Mouse (Mus musculus) lung, postnatal 0 days (tissue): ENCODE data around the gene Lrif1. TPM values are rescaled to one million over a fixed set of nuclear protein-coding genes. Genes with fewer than 3 reads are reported as not detected.
"Not testable (repeated sequence)": the region's sequence is repeated elsewhere in the genome, so short reads cannot be mapped to it uniquely, and the experiment has no call there.

Source experiments
- ATAC-seq: fragments of 200-750 bp; cut with Nextera tagmentation; 2 replicates; pipeline ENCODE4 v1.8.0; 2017; ENCODE audit warnings: moderate library complexity
- DNase-seq: peaks from one replicate; pipeline ENCODE4 v3.0.0-alpha.2; 2016; ENCODE audit warnings: low spot score
- H3K27ac ChIP-seq: fragments of 300-500 bp; sonication (generic); 2 replicates; pipeline ENCODE4 v1.5.1; 2014; ENCODE audit warnings: antibody characterized with exemption, mild to moderate bottlenecking, low read length, mixed read lengths
- H3K27me3 ChIP-seq: fragments of 300-500 bp; sonication (generic); replicated peaks from 2 replicates; pipeline ENCODE4 v1.6.1; 2014; ENCODE audit warnings: low read length, mixed read lengths; ENCODE audit not compliant: insufficient read depth
- H3K36me3 ChIP-seq: fragments of 300-500 bp; sonication (generic); 2 replicates; pipeline ENCODE4 v1.6.1; 2014; ENCODE audit warnings: low read length, mixed read lengths; ENCODE audit not compliant: insufficient read depth
- H3K4me1 ChIP-seq: fragments of 300-500 bp; sonication (generic); 2 replicates; pipeline ENCODE4 v1.6.1; 2014; ENCODE audit warnings: antibody characterized with exemption, low read depth, low read length, mixed read lengths; ENCODE audit not compliant: insufficient read depth
- H3K4me2 ChIP-seq: fragments of 300-500 bp; sonication (generic); replicated peaks from 2 replicates; pipeline ENCODE4 v1.6.1; 2014; ENCODE audit warnings: low read depth, mild to moderate bottlenecking, low read length, moderate library complexity, mixed read lengths
- H3K4me3 ChIP-seq: fragments of 300-500 bp; sonication (generic); 2 replicates; pipeline ENCODE4 v1.5.1; 2014; ENCODE audit warnings: low read depth, low read length
- H3K9ac ChIP-seq: fragments of 300-500 bp; sonication (generic); replicated peaks from 2 replicates; pipeline ENCODE4 v1.6.1; 2014; ENCODE audit warnings: low read depth, mild to moderate bottlenecking
- H3K9me3 ChIP-seq: fragments of 300-500 bp; sonication (generic); 2 replicates; pipeline ENCODE4 v1.6.1; 2016; ENCODE audit warnings: low read length, mixed read lengths
- CTCF ChIP-seq: IDR thresholded peaks from 2 replicates; pipeline ENCODE4 v1.5.1; 2016; ENCODE audit warnings: antibody characterized with exemption, mild to moderate bottlenecking
- EP300 ChIP-seq: IDR thresholded peaks from 2 replicates; pipeline ENCODE4 v1.6.1; 2016; ENCODE audit warnings: antibody characterized with exemption, mild to moderate bottlenecking, control low read depth
- WGBS: fragments of 180-500 bp; shearing (Covaris S2); extraction: QIAGEN DNeasy Blood & Tissue Kit; methylation state at CpG from one replicate; pipeline ENCODE4 v1.1.7; 2014; 5-methylcytosine and 5-hydroxymethylcytosine counted together
- polyA plus RNA-seq: library from polyadenylated mRNA; unstranded; fragments of >200 nt; fragmentation: Nextera tagmentation; extraction: Ambion mirVana; gene quantifications from 2 replicates; pipeline ENCODE4 v1.2.1, GENCODE M21; 2015

The Lrif1 gene
- 18.8 and 20.6 TPM in 2 replicates for polyA plus RNA-seq

GRCm38 (mm10) chr3:106684830-106685229, at the start of gene Lrif1:
Gene Lrif1 (plus strand): TSS chr3:106684987.
- ATAC-seq (peak; percentile 91), DNase-seq (peak; percentile 87)
- H3K4me1 ChIP-seq: no peaks in the 10 kb centered on the region
- H3K36me3 ChIP-seq: no peaks in the 10 kb centered on the region
- H3K27me3 ChIP-seq: no peaks in the 10 kb centered on the region
- 0% methylated on average over 20 of the region's 20 CpGs for WGBS
- TF ChIP-seq CTCF: no peak
- no peak for TF ChIP-seq EP300
- peak within 1 kb of the TSS; percentile 54 for H3K4me2 ChIP-seq
- peak within 1 kb of the TSS; percentile 35 for H3K4me3 ChIP-seq
- H3K9ac ChIP-seq: no peak within 1 kb of the TSS
- no peak within 1 kb of the TSS for H3K27ac ChIP-seq
- no peaks in the 10 kb centered on the region for H3K9me3 ChIP-seq

- not testable (repeated sequence) for H3K4me3 ChIP-seq, H3K36me3 ChIP-seq, H3K27me3 ChIP-seq, ATAC-seq, H3K9me3 ChIP-seq, H3K4me1 ChIP-seq, H3K27ac ChIP-seq, H3K9ac ChIP-seq, DNase-seq, H3K4me2 ChIP-seq
- WGBS: 70% methylated on average over 14 of the region's 14 CpGs
Observed at GRCm38 (mm10) chr3:106672811-106673210, 12.0 kb upstream of the Lrif1 start.

DNA sequence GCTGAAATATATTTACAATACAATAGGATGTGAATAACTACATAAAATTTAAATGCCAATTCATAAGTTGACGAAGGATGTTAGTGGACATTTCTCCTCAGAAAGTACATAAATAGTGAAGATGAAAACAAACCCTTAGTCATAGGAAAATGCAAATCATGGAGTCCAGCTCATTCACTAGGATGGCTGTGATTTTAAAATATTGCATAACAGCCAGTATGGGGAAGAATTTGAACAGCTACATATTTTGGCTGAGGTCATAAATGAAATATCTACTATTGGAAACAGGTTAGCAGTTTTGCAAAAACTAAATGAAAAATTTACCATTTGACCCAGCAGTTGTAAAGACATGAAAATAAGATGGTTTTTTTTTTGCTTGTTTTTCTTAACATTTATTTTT, 594 bp downstream of the Lrif1 start:
- H3K36me3 ChIP-seq: no peaks in the 10 kb centered on the region
- no peak for TF ChIP-seq CTCF
- no peak for TF ChIP-seq EP300
- H3K27ac ChIP-seq: no peak overlapping the region
- DNase-seq: peak; percentile 7
- no peak for ATAC-seq
- 27% methylated on average over 1 of the region's 1 CpGs for WGBS
- no peak overlapping the region for H3K9ac ChIP-seq
- no peaks in the 10 kb centered on the region for H3K4me1 ChIP-seq
- H3K4me3 ChIP-seq: peak overlapping the region; percentile 35
- peak overlapping the region; percentile 54 for H3K4me2 ChIP-seq
- no peaks in the 10 kb centered on the region for H3K9me3 ChIP-seq
- H3K27me3 ChIP-seq: no peaks in the 10 kb centered on the region

GRCm38 (mm10) chr3:106721397-106722027, 36.7 kb downstream of the Lrif1 start:
- TF ChIP-seq EP300 (peak; percentile 79), CTCF (no peak)
- Histone ChIP-seq H3K4me2 (peak overlapping the region; percentile 60), H3K9ac (peak overlapping the region; percentile 43), H3K27me3 (no peaks in the 10 kb centered on the region), H3K9me3 (no peaks in the 10 kb centered on the region), H3K4me3 (peak overlapping the region; percentile 66), H3K4me1 (no peaks in the 10 kb centered on the region), H3K27ac (peak overlapping the region; percentile 94), H3K36me3 (no peaks in the 10 kb centered on the region)
- 2% methylated on average over 31 of the region's 31 CpGs for WGBS
- ATAC-seq: peak; percentile 98
- peak; percentile 99 for DNase-seq

GRCm38 (mm10) chr3:106722028-106722945, 37.5 kb downstream of the Lrif1 start:
- H3K4me1 ChIP-seq: no peaks in the 10 kb centered on the region
- DNase-seq (peak; percentile 94), ATAC-seq (peak; percentile 88)
- peak overlapping the region; percentile 60 for H3K4me2 ChIP-seq
- no peaks in the 10 kb centered on the region for H3K27me3 ChIP-seq
- H3K9ac ChIP-seq: peak overlapping the region; percentile 43
- no peaks in the 10 kb centered on the region for H3K36me3 ChIP-seq
- H3K4me3 ChIP-seq: peak overlapping the region; percentile 66
- 2% methylated on average over 33 of the region's 33 CpGs for WGBS
- peak overlapping the region; percentile 94 for H3K27ac ChIP-seq
- H3K9me3 ChIP-seq: peaks cover 2% of the 10 kb centered on the region
- TF ChIP-seq CTCF (peak; percentile 51), EP300 (no peak)

DNA sequence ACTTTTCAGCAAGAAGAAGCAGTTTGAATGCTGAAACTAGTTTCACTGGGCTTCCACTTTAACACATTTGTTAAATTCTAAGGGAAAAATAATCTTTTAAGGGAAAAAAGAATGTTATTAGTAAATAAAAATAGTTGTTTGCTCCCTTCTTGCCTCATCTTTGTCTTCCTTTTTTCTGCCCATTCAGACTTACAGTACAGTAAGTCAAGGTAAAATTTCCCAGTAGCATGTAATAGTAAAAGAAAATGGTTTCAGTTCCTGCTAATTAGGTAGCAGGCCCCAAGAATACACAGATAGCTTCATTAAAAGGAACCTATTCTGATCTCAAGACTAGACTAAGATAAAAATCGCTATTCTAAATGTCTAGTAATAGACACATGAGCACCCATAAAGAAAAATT, 71.1 kb downstream of the Lrif1 start:
- Histone ChIP-seq H3K36me3 (no peaks in the 10 kb centered on the region), H3K9ac (no peak overlapping the region), H3K27ac (no peak overlapping the region), H3K9me3 (no peaks in the 10 kb centered on the region), H3K27me3 (no peaks in the 10 kb centered on the region), H3K4me2 (no peak overlapping the region), H3K4me1 (no peaks in the 10 kb centered on the region), H3K4me3 (no peak overlapping the region)
- TF ChIP-seq EP300 (no peak), CTCF (no peak)
- WGBS: 61% methylated on average over 1 of the region's 1 CpGs
- ATAC-seq (no peak), DNase-seq (no peak)
